Mouse (Mus musculus) neural tube, embryonic 14.5 days (tissue): ENCODE data around the gene Ltbp4. TPM values are rescaled to one million over a fixed set of nuclear protein-coding genes. Genes with fewer than 3 reads are reported as not detected.
A peak's percentile ranks its signal among the peaks of the same experiment; 100 is the strongest.

ENCODE experiments used
- ATAC-seq: fragments of 200-750 bp; cut with Nextera tagmentation; 2 replicates; pipeline ENCODE4 v1.8.0; 2017; ENCODE audit warnings: low read depth, mild to moderate bottlenecking, moderate TSS enrichment, moderate library complexity
- H3K27ac ChIP-seq: fragments of 300-500 bp; sonication (generic); 2 replicates; pipeline ENCODE4 v1.5.1; 2014; ENCODE audit warnings: low read depth, mild to moderate bottlenecking, control low read depth, low read length, moderate library complexity, mixed read lengths
- H3K27me3 ChIP-seq: fragments of 300-500 bp; sonication (generic); 2 replicates; pipeline ENCODE4 v1.6.1; 2014; ENCODE audit warnings: low read length; ENCODE audit not compliant: control insufficient read depth, insufficient read depth
- H3K36me3 ChIP-seq: fragments of 300-500 bp; sonication (generic); 2 replicates; pipeline ENCODE4 v1.6.1; 2014; ENCODE audit warnings: low read length, mixed read lengths; ENCODE audit not compliant: control insufficient read depth, insufficient read depth
- H3K4me1 ChIP-seq: fragments of 300-500 bp; sonication (generic); 2 replicates; pipeline ENCODE4 v1.6.1; 2014; ENCODE audit warnings: low read length; ENCODE audit not compliant: control insufficient read depth, insufficient read depth
- H3K4me2 ChIP-seq: fragments of 300-500 bp; sonication (generic); 2 replicates; pipeline ENCODE4 v1.6.1; 2014; ENCODE audit warnings: mild to moderate bottlenecking, low read depth, low read length, control low read depth
- H3K4me3 ChIP-seq: fragments of 300-500 bp; sonication (generic); 2 replicates; pipeline ENCODE4 v1.5.1; 2014; ENCODE audit warnings: low read depth, low read length, control low read depth, mixed read lengths
- H3K9ac ChIP-seq: fragments of 300-500 bp; sonication (generic); replicated peaks from 2 replicates; pipeline ENCODE4 v1.6.1; 2014; ENCODE audit warnings: low read depth, mild to moderate bottlenecking, control low read depth, low read length, mixed read lengths
- H3K9me3 ChIP-seq: fragments of 300-500 bp; sonication (generic); 2 replicates; pipeline ENCODE4 v1.6.1; 2016; ENCODE audit warnings: low read length; ENCODE audit not compliant: control insufficient read depth
- WGBS: fragments of 180-500 bp; shearing (Covaris S2); extraction: QIAGEN DNeasy Blood & Tissue Kit; methylation state at CpG from one replicate; pipeline ENCODE4 v1.1.7; 2014; 5-methylcytosine and 5-hydroxymethylcytosine counted together
- polyA plus RNA-seq: library from polyadenylated mRNA; unstranded; fragments of >200 nt; fragmentation: Nextera tagmentation; extraction: Ambion mirVana; gene quantifications from 2 replicates; pipeline ENCODE4 v1.2.1, GENCODE M21; 2014

The Ltbp4 gene
- polyA plus RNA-seq, 1 experiment from 2014 or later, result 5.8 TPM

- H3K27ac ChIP-seq, result no peak overlapping the region
- H3K4me2 ChIP-seq, result no peak overlapping the region
- no peak for ATAC-seq
- H3K27me3 ChIP-seq, result no peaks in the 10 kb centered on the region
- H3K36me3 ChIP-seq, result no peaks in the 10 kb centered on the region
- no peak overlapping the region for H3K4me3 ChIP-seq
- 89% methylated on average over 12 of the region's 12 CpGs for WGBS
- H3K4me1 ChIP-seq, result no peaks in the 10 kb centered on the region
- no peak overlapping the region for H3K9ac ChIP-seq
- no peaks in the 10 kb centered on the region for H3K9me3 ChIP-seq
These were observed 25.7 kb downstream of the Ltbp4 start for GRCm38 (mm10) chr7:27311651-27312284.

GRCm38 (mm10) chr7:27310996-27311535 is 26.4 kb downstream of the Ltbp4 start:
- no peak overlapping the region for H3K27ac ChIP-seq
- no peaks in the 10 kb centered on the region for H3K9me3 ChIP-seq
- H3K36me3 ChIP-seq, result no peaks in the 10 kb centered on the region
- H3K4me2 ChIP-seq, result no peak overlapping the region
- H3K9ac ChIP-seq, result no peak overlapping the region
- no peaks in the 10 kb centered on the region for H3K4me1 ChIP-seq
- WGBS, result 51% methylated on average over 8 of the region's 8 CpGs
- no peak overlapping the region for H3K4me3 ChIP-seq
- H3K27me3 ChIP-seq, result no peaks in the 10 kb centered on the region
- ATAC-seq, result no peak

- H3K27me3 ChIP-seq, result no peaks in the 10 kb centered on the region
- H3K9ac ChIP-seq, result peak overlapping the region; percentile 21; the same call in 1 of the 2 replicates
- peak overlapping the region; percentile 24; the same call in 1 of the 2 replicates for H3K4me3 ChIP-seq
- H3K27ac ChIP-seq, result no peak overlapping the region
- 6% methylated on average over 17 of the region's 17 CpGs for WGBS
- peak; percentile 60; the same call in 1 of the 2 replicates for ATAC-seq
- no peaks in the 10 kb centered on the region for H3K4me1 ChIP-seq
- H3K36me3 ChIP-seq, result no peaks in the 10 kb centered on the region
- H3K4me2 ChIP-seq, result peak overlapping the region; percentile 45
- no peaks in the 10 kb centered on the region for H3K9me3 ChIP-seq
These were observed 27.2 kb downstream of the Ltbp4 start for GRCm38 (mm10) chr7:27310306-27310705.

GRCm38 (mm10) chr7:27309832-27310231 is 27.7 kb downstream of the Ltbp4 start:
- no peak for ATAC-seq
- no peaks in the 10 kb centered on the region for H3K4me1 ChIP-seq
- no peaks in the 10 kb centered on the region for H3K36me3 ChIP-seq
- no peak overlapping the region for H3K4me3 ChIP-seq
- no peak overlapping the region for H3K27ac ChIP-seq
- no peaks in the 10 kb centered on the region for H3K9me3 ChIP-seq
- no peak overlapping the region for H3K9ac ChIP-seq
- H3K4me2 ChIP-seq, result peak overlapping the region; percentile 45; the same call in 1 of the 2 replicates
- no peaks in the 10 kb centered on the region for H3K27me3 ChIP-seq
- 35% methylated on average over 3 of the region's 3 CpGs for WGBS

- Histone ChIP-seq H3K4me1 (no peaks in the 10 kb centered on the region), H3K4me3 (peak overlapping the region; percentile 12; the same call in 1 of the 2 replicates), H3K36me3 (no peaks in the 10 kb centered on the region), H3K27me3 (no peaks in the 10 kb centered on the region), H3K9me3 (no peaks in the 10 kb centered on the region), H3K4me2 (peak overlapping the region; percentile 43; the same call in 1 of the 2 replicates), H3K9ac (no peak overlapping the region), H3K27ac (no peak overlapping the region)
- ATAC-seq, result 0 out of 2 replicates have a peak, but pooled peaks have one; percentile 32
- WGBS, result 10% methylated on average over 28 of the region's 28 CpGs
These were observed 28.5 kb downstream of the Ltbp4 start for GRCm38 (mm10) chr7:27308821-27309549.

GRCm38 (mm10) chr7:27307551-27307950 is 29.9 kb downstream of the Ltbp4 start:
- Histone ChIP-seq H3K27ac (no peak overlapping the region), H3K9ac (no peak overlapping the region), H3K4me3 (no peak overlapping the region), H3K4me2 (no peak overlapping the region), H3K27me3 (no peaks in the 10 kb centered on the region), H3K4me1 (no peaks in the 10 kb centered on the region), H3K36me3 (no peaks in the 10 kb centered on the region), H3K9me3 (no peaks in the 10 kb centered on the region)
- WGBS, result 75% methylated on average over 9 of the region's 9 CpGs
- no peak for ATAC-seq

- Histone ChIP-seq H3K4me3 (no peak overlapping the region), H3K9me3 (no peaks in the 10 kb centered on the region), H3K4me2 (no peak overlapping the region), H3K27me3 (no peaks in the 10 kb centered on the region), H3K27ac (no peak overlapping the region), H3K36me3 (no peaks in the 10 kb centered on the region), H3K9ac (no peak overlapping the region), H3K4me1 (no peaks in the 10 kb centered on the region)
- 77% methylated on average over 24 of the region's 24 CpGs for WGBS
- no peak for ATAC-seq
These were observed 31.0 kb downstream of the Ltbp4 start for GRCm38 (mm10) chr7:27306161-27307160.

- no peak overlapping the region for H3K9ac ChIP-seq
- H3K27ac ChIP-seq, result no peak overlapping the region
- ATAC-seq, result no peak
These were observed 32.3 kb downstream of the Ltbp4 start for GRCm38 (mm10) chr7:27305091-27305730.

More at GRCm38 (mm10) chr7:27305091-27305730, 32.3 kb downstream of the Ltbp4 start:
- 89% methylated on average over 17 of the region's 17 CpGs for WGBS
- Histone ChIP-seq H3K27me3 (no peaks in the 10 kb centered on the region), H3K4me1 (no peaks in the 10 kb centered on the region), H3K9me3 (no peaks in the 10 kb centered on the region), H3K4me3 (no peak overlapping the region), H3K36me3 (no peaks in the 10 kb centered on the region), H3K4me2 (no peak overlapping the region)
